Mouse (Mus musculus) small intestine, adult 2 months (tissue): ENCODE measurements around the gene Cdk2.

ENCODE experiments used
- CTCF ChIP-seq: fragments of 200-500 bp; IDR thresholded peaks from 2 replicates; pipeline ENCODE4 v1.5.1; 2012; ENCODE audit warnings: low read depth, mild to moderate bottlenecking, control low read depth, inconsistent platforms, low read length, moderate library complexity, mixed read lengths; ENCODE audit not compliant: insufficient replicate concordance, insufficient read length; ENCODE audit errors: extremely low read depth
- POLR2A ChIP-seq: fragments of 200-500 bp; IDR thresholded peaks from 2 replicates; pipeline ENCODE4 v1.6.1; 2012; ENCODE audit warnings: low read depth, mild to moderate bottlenecking, control low read depth, inconsistent platforms, low read length, moderate library complexity

GRCm38 (mm10) chr10:128674469-128675008 lies 30.3 kb downstream of the Cdk2 start:
- TF ChIP-seq CTCF = no peak
- TF ChIP-seq POLR2A = no peak
